Mouse (Mus musculus): ENCODE data around the gene Lpar1.

DNA sequence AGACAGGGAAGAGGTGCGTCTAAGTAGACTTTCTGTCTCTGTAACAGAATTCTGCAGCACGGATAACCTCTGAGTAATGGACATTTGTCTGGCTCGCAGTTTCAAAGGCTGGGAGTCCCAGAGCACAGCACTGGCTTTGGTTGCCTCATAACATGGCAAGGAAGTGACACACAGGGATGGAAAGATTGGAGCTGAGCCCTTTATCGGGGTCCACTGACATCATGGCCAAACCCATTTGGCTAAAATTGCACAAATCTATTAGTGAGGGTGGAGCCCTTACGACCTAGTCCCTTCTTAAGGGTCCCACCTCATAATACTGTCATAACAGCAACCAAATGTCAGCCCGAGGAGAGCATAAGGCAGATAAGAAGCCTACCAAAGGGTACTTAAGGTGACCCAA, 22.1 kb upstream of the Lpar1 start:
- TF ChIP-seq POLR2A (IDR thresholded peaks at IDR 0.05; ENCODE audit: low read depth, low read length) (no peak), CTCF (IDR thresholded peaks at IDR 0.05; ENCODE audit: extremely low read depth, insufficient read length, insufficient replicate concordance, low read depth, low read length) (no peak)
